8 mouse cellular contexts compared by ENCODE assay signal in genomic region chr19:6992011-6992858, GRCm38 (mm10). TPM values are rescaled to one million over a fixed set of nuclear protein-coding genes. Genes with fewer than 3 reads are reported as not detected.
DNase-seq lines count a peak whose midpoint lies in the region; ATAC-seq and TF ChIP-seq lines count a peak whose summit lies in the region.

Gene Dnajc4 (minus strand): TSS chr19:6992572.

- peaks cover 44% of the 10 kb centered on the region for H3K4me1 ChIP-seq in embryonic facial prominence, embryonic 13.5 days
- peaks cover 7% of the 10 kb centered on the region; the same call in 1 of the 2 replicates for H3K4me1 ChIP-seq in kidney, adult 2 months (ENCODE audit: control insufficient read depth, insufficient read depth, low read length)
- peaks cover 48% of the 10 kb centered on the region for H3K4me1 ChIP-seq in limb, embryonic 13.5 days
- H3K4me1 ChIP-seq in midbrain, embryonic 16.5 days (ENCODE audit: control insufficient read depth, insufficient read depth, low read length) = peaks cover 41% of the 10 kb centered on the region

- H3K36me3 ChIP-seq in embryonic facial prominence, embryonic 13.5 days = no peaks in the 10 kb centered on the region
- H3K36me3 ChIP-seq in kidney, adult 2 months (ENCODE audit: control insufficient read depth, insufficient read depth, low read length) = no peaks in the 10 kb centered on the region
- H3K36me3 ChIP-seq in limb, embryonic 13.5 days = 0 out of 2 replicates have a peak, but pooled peaks cover 4% of the 10 kb centered on the region
- H3K36me3 ChIP-seq in midbrain, embryonic 16.5 days (ENCODE audit: control insufficient read depth, insufficient read depth, low read length) = no peaks in the 10 kb centered on the region

- TF ChIP-seq CTCF in kidney, adult 2 months (conservative IDR thresholded peaks at IDR 0.05; ENCODE audit: insufficient read depth, insufficient read length, low read depth, low read length) = 0 out of 2 replicates have a peak, but pooled peaks have one; percentile 1

- H3K9ac ChIP-seq in embryonic facial prominence, embryonic 13.5 days = peak within 1 kb of the TSS; percentile 77
- H3K9ac ChIP-seq in limb, embryonic 13.5 days = peak within 1 kb of the TSS; percentile 76
- peak within 1 kb of the TSS; percentile 49 for H3K9ac ChIP-seq in midbrain, embryonic 16.5 days (ENCODE audit: low read depth, low read length)

- DNase-seq in 3134 (ENCODE audit: extremely low read depth, insufficient read length, low spot score) = peak; percentile 89
- DNase-seq in adrenal gland, postnatal 36 days = peak; percentile 98 to 99
- peak; percentile 96 to 98 for DNase-seq in heart, adult 18-20 months
- DNase-seq in kidney, adult 2 months = peak; percentile 99
- DNase-seq in spleen, postnatal 10 days (ENCODE audit: low spot score in 2 of 2) = peak; percentile 89 to 98

- peak within 1 kb of the TSS; percentile 91 for H3K4me2 ChIP-seq in embryonic facial prominence, embryonic 13.5 days
- H3K4me2 ChIP-seq in limb, embryonic 13.5 days (replicated peaks) = peak within 1 kb of the TSS; percentile 92
- H3K4me2 ChIP-seq in midbrain, embryonic 16.5 days (ENCODE audit: low read length) = peak within 1 kb of the TSS; percentile 84

- H3K27me3 ChIP-seq in embryonic facial prominence, embryonic 13.5 days = no peaks in the 10 kb centered on the region
- H3K27me3 ChIP-seq in kidney, adult 2 months (replicated peaks; ENCODE audit: control insufficient read depth, insufficient read depth, low read length) = no peaks in the 10 kb centered on the region
- no peaks in the 10 kb centered on the region for H3K27me3 ChIP-seq in limb, embryonic 13.5 days
- H3K27me3 ChIP-seq in midbrain, embryonic 16.5 days (ENCODE audit: control insufficient read depth, insufficient read depth, low read depth, low read length) = no peaks in the 10 kb centered on the region

- 2% methylated on average over 37 of the region's 37 CpGs for WGBS in embryonic facial prominence, embryonic 13.5 days
- WGBS in kidney, adult 2 months = under 1% methylated on average over 37 of the region's 37 CpGs
- 1% methylated on average over 37 of the region's 37 CpGs for WGBS in limb, embryonic 13.5 days
- 1% methylated on average over 37 of the region's 37 CpGs for WGBS in midbrain, embryonic 16.5 days

- peak within 1 kb of the TSS; percentile 58 for H3K4me3 ChIP-seq in embryonic facial prominence, embryonic 13.5 days
- H3K4me3 ChIP-seq in kidney, adult 2 months (ENCODE audit: insufficient read depth, low read depth, low read length) = peak within 1 kb of the TSS; percentile 62
- peak within 1 kb of the TSS; percentile 60 for H3K4me3 ChIP-seq in limb, embryonic 13.5 days
- peak within 1 kb of the TSS; percentile 44 for H3K4me3 ChIP-seq in midbrain, embryonic 16.5 days (ENCODE audit: low read depth, low read length)

- H3K9me3 ChIP-seq in embryonic facial prominence, embryonic 13.5 days = no peaks in the 10 kb centered on the region
- no peaks in the 10 kb centered on the region for H3K9me3 ChIP-seq in limb, embryonic 13.5 days
- no peaks in the 10 kb centered on the region for H3K9me3 ChIP-seq in midbrain, embryonic 16.5 days (replicated peaks; ENCODE audit: control insufficient read depth, low read length, poor library complexity, severe bottlenecking)

- peak; percentile 14 for TF ChIP-seq POLR2A in kidney, adult 2 months (IDR thresholded peaks at IDR 0.05; ENCODE audit: low read depth, low read length)

- H3K27ac ChIP-seq in embryonic facial prominence, embryonic 13.5 days = peak within 1 kb of the TSS; percentile 68; the same call in 1 of the 2 replicates
- peak within 1 kb of the TSS; percentile 18 for H3K27ac ChIP-seq in kidney, adult 2 months (ENCODE audit: insufficient read depth, low read depth, low read length)
- H3K27ac ChIP-seq in limb, embryonic 13.5 days = peak within 1 kb of the TSS; percentile 73
- peak within 1 kb of the TSS; percentile 40; the same call in 1 of the 2 replicates for H3K27ac ChIP-seq in midbrain, embryonic 16.5 days (ENCODE audit: low read length)

- peak; percentile 90 for ATAC-seq in embryonic facial prominence, embryonic 13.5 days (ENCODE audit: insufficient number of reproducible peaks, insufficient read depth, low FRiP score, low TSS enrichment, low read depth)
- ATAC-seq in limb, embryonic 13.5 days (ENCODE audit: low FRiP score, low read depth) = peak; percentile 95
- ATAC-seq in midbrain, embryonic 16.5 days = peak; percentile 93

RNA-seq across cellular contexts. Expression of gene Dnajc4, which starts in this region (rescaled TPM):
- 10 to 100 TPM; 38.5 to 46.1 TPM for total RNA-seq in adrenal gland, postnatal 36 days (2021)
- 23.0 and 23.8 TPM in 2 replicates for polyA plus RNA-seq in embryonic facial prominence, embryonic 13.5 days (2015; fragmentation: Nextera tagmentation; extraction: Ambion mirVana)
- total RNA-seq in heart, adult 18-20 months (2021) = 10 to 100 TPM; 54.6 to 55.1 TPM
- polyA plus RNA-seq in kidney, adult 2 months (2012; rRNA removed) = 48.8 and 50.1 TPM in 2 replicates
- 22.2 and 25.9 TPM in 2 replicates for polyA plus RNA-seq in limb, embryonic 13.5 days (2015; fragmentation: Nextera tagmentation; extraction: Ambion mirVana)
- 21.6 and 22.9 TPM in 2 replicates for polyA plus RNA-seq in midbrain, embryonic 16.5 days (2015; fragmentation: Nextera tagmentation; extraction: Ambion mirVana)

Comparison
In these comparisons a context has a peak if more than half of its experiments do, and no peak if none do; other contexts are left out.
1. Peak in every context shown above with its lines: DNase-seq, ATAC-seq, H3K4me3 ChIP-seq and H3K27ac ChIP-seq.
2. H3K27ac ChIP-seq: peak in every context shown above with its lines; median percentile 73 in limb, embryonic 13.5 days; 68 in embryonic facial prominence, embryonic 13.5 days; 40 in midbrain, embryonic 16.5 days; 18 in kidney, adult 2 months.